Mouse (Mus musculus) midbrain, embryonic 12.5 days (tissue): Measurements from ENCODE around the gene Olfr1137. TPM values are rescaled to one million over a fixed set of nuclear protein-coding genes. Genes with fewer than 3 reads are reported as not detected.

Experiments used
- ATAC-seq: fragments of 200-750 bp; cut with Nextera tagmentation; 2 replicates; pipeline ENCODE4 v1.8.0; 2017; ENCODE audit warnings: low read depth, moderate TSS enrichment, moderate library complexity; ENCODE audit not compliant: low FRiP score
- H3K27ac ChIP-seq: fragments of 300-500 bp; sonication (generic); replicated peaks from 2 replicates; pipeline ENCODE4 v1.5.1; 2016; ENCODE audit warnings: mild to moderate bottlenecking
- H3K27me3 ChIP-seq: fragments of 300-500 bp; sonication (generic); 2 replicates; pipeline ENCODE4 v1.6.1; 2016; ENCODE audit warnings: mild to moderate bottlenecking
- H3K36me3 ChIP-seq: fragments of 300-500 bp; sonication (generic); 2 replicates; pipeline ENCODE4 v1.6.1; 2016
- H3K4me1 ChIP-seq: fragments of 300-500 bp; sonication (generic); 2 replicates; pipeline ENCODE4 v1.6.1; 2016
- H3K4me2 ChIP-seq: fragments of 300-500 bp; sonication (generic); replicated peaks from 2 replicates; pipeline ENCODE4 v1.6.1; 2016; ENCODE audit warnings: mild to moderate bottlenecking, moderate library complexity
- H3K4me3 ChIP-seq: fragments of 300-500 bp; sonication (generic); 2 replicates; pipeline ENCODE4 v1.5.1; 2016; ENCODE audit warnings: mild to moderate bottlenecking
- H3K9ac ChIP-seq: fragments of 300-500 bp; sonication (generic); replicated peaks from 2 replicates; pipeline ENCODE4 v1.6.1; 2016; ENCODE audit warnings: mild to moderate bottlenecking, moderate library complexity
- H3K9me3 ChIP-seq: fragments of 300-500 bp; sonication (generic); 2 replicates; pipeline ENCODE4 v1.6.1; 2016; ENCODE audit warnings: mild to moderate bottlenecking
- WGBS: fragments of 180-500 bp; shearing (Covaris S2); methylation state at CpG from one replicate; pipeline ENCODE4 v1.1.7; 2016; 5-methylcytosine and 5-hydroxymethylcytosine counted together
- polyA plus RNA-seq: library from polyadenylated mRNA; unstranded; fragments of >200 nt; fragmentation: Nextera tagmentation; extraction: Ambion mirVana; gene quantifications from 2 replicates; pipeline ENCODE4 v1.2.1, GENCODE M21; 2016

Olfr1137 gene
- not detected in 2 replicates for polyA plus RNA-seq

- H3K27ac ChIP-seq = no peak within 1 kb of the TSS
- H3K9me3 ChIP-seq = no peaks in the 10 kb centered on the region
- no peaks in the 10 kb centered on the region for H3K4me1 ChIP-seq
- H3K27me3 ChIP-seq = no peaks in the 10 kb centered on the region
- no peak for ATAC-seq
- no peak within 1 kb of the TSS for H3K4me3 ChIP-seq
- no peak within 1 kb of the TSS for H3K9ac ChIP-seq
- no peaks in the 10 kb centered on the region for H3K36me3 ChIP-seq
- no peak within 1 kb of the TSS for H3K4me2 ChIP-seq
Observed at GRCm38 (mm10) chr2:87713079-87713478, at the start of gene Olfr1137. Gene Olfr1137, minus strand, starts transcription at chr2:87713179.

GRCm38 (mm10) chr2:87753891-87754290 lies 40.9 kb upstream of the Olfr1137 start, which contains the start of gene Olfr1141:
Gene Olfr1141, minus strand, starts transcription at chr2:87753991.
- WGBS = 78% methylated on average over 1 of the region's 1 CpGs
- Histone ChIP-seq H3K27ac (no peak within 1 kb of the TSS), H3K4me1 (no peaks in the 10 kb centered on the region), H3K4me3 (no peak within 1 kb of the TSS), H3K4me2 (no peak within 1 kb of the TSS), H3K9ac (no peak within 1 kb of the TSS), H3K27me3 (no peaks in the 10 kb centered on the region), H3K9me3 (no peaks in the 10 kb centered on the region), H3K36me3 (no peaks in the 10 kb centered on the region)
- no peak for ATAC-seq

- Histone ChIP-seq H3K4me2 (no peak within 1 kb of the TSS), H3K9me3 (no peaks in the 10 kb centered on the region)
- 78% methylated on average over 3 of the region's 3 CpGs for WGBS
Observed at GRCm38 (mm10) chr2:87743452-87743851, 30.5 kb upstream of the Olfr1137 start, which contains the start of gene Olfr1140. Gene Olfr1140, plus strand, starts transcription at chr2:87743752.

GRCm38 (mm10) chr2:87739878-87740277 lies 26.9 kb upstream of the Olfr1137 start, which contains the start of gene Olfr1138:
Gene Olfr1138, minus strand, starts transcription at chr2:87739978.
- no peak within 1 kb of the TSS for H3K9ac ChIP-seq
- no peak within 1 kb of the TSS for H3K27ac ChIP-seq
- ATAC-seq = no peak
- H3K36me3 ChIP-seq = no peaks in the 10 kb centered on the region
- 87% methylated on average over 1 of the region's 1 CpGs for WGBS
- no peaks in the 10 kb centered on the region for H3K9me3 ChIP-seq
- no peaks in the 10 kb centered on the region for H3K27me3 ChIP-seq
- H3K4me2 ChIP-seq = no peak within 1 kb of the TSS
- no peak within 1 kb of the TSS for H3K4me3 ChIP-seq
- H3K4me1 ChIP-seq = no peaks in the 10 kb centered on the region

More at GRCm38 (mm10) chr2:87743452-87743851, 30.5 kb upstream of the Olfr1137 start, which contains the start of gene Olfr1140:
- H3K9ac ChIP-seq = no peak within 1 kb of the TSS
- no peak within 1 kb of the TSS for H3K4me3 ChIP-seq
- H3K27ac ChIP-seq = no peak within 1 kb of the TSS
- H3K27me3 ChIP-seq = no peaks in the 10 kb centered on the region
- no peaks in the 10 kb centered on the region for H3K36me3 ChIP-seq
- H3K4me1 ChIP-seq = no peaks in the 10 kb centered on the region
- ATAC-seq = no peak

- H3K4me2 ChIP-seq = no peak within 1 kb of the TSS
- no peaks in the 10 kb centered on the region for H3K36me3 ChIP-seq
- H3K9me3 ChIP-seq = no peaks in the 10 kb centered on the region
- H3K4me1 ChIP-seq = no peaks in the 10 kb centered on the region
- H3K27ac ChIP-seq = no peak within 1 kb of the TSS
- ATAC-seq = no peak
- no peak within 1 kb of the TSS for H3K4me3 ChIP-seq
- H3K9ac ChIP-seq = no peak within 1 kb of the TSS
- no peaks in the 10 kb centered on the region for H3K27me3 ChIP-seq
Observed at GRCm38 (mm10) chr2:87693847-87694246, 19.1 kb downstream of the Olfr1137 start, which contains the start of gene Olfr1136. Gene Olfr1136, minus strand, starts transcription at chr2:87693947.

- Histone ChIP-seq H3K9me3 (no peaks in the 10 kb centered on the region), H3K4me3 (no peak within 1 kb of the TSS), H3K27ac (no peak within 1 kb of the TSS), H3K4me1 (no peaks in the 10 kb centered on the region), H3K36me3 (no peaks in the 10 kb centered on the region), H3K4me2 (no peak within 1 kb of the TSS), H3K27me3 (no peaks in the 10 kb centered on the region), H3K9ac (no peak within 1 kb of the TSS)
- WGBS = 17% methylated on average over 1 of the region's 1 CpGs
- no peak for ATAC-seq
Observed at GRCm38 (mm10) chr2:87673564-87673963, 39.4 kb downstream of the Olfr1137 start, which contains the start of gene Olfr1135. Gene Olfr1135, minus strand, starts transcription at chr2:87673664.

Other genes starting within 250 kb of the Olfr1137 start
- gene Pramel7, start 216.1 kb downstream of the Olfr1137 start, polyA plus RNA-seq = not detected in 2 replicates
- not detected in 2 replicates for gene Pramel6, start 206.6 kb downstream of the Olfr1137 start, polyA plus RNA-seq
- not detected in 2 replicates for gene Olfr153, start 181.4 kb downstream of the Olfr1137 start, polyA plus RNA-seq
- gene Olfr1128, start 167.6 kb downstream of the Olfr1137 start, polyA plus RNA-seq = not detected in 2 replicates
- gene Olfr1129, start 139.3 kb downstream of the Olfr1137 start, polyA plus RNA-seq = not detected in 2 replicates
- not detected in 2 replicates for gene Olfr1130, start 107.0 kb downstream of the Olfr1137 start, polyA plus RNA-seq
- gene Olfr1131, start 86.1 kb downstream of the Olfr1137 start, polyA plus RNA-seq = not detected in 2 replicates
- not detected in 2 replicates for gene Olfr1132, start 75.6 kb downstream of the Olfr1137 start, polyA plus RNA-seq
- gene Olfr1133, start 65.8 kb downstream of the Olfr1137 start, polyA plus RNA-seq = not detected in 2 replicates
- not detected in 2 replicates for gene Olfr1134, start 54.7 kb downstream of the Olfr1137 start, polyA plus RNA-seq
- not detected in 2 replicates for gene Olfr1135, start 39.5 kb downstream of the Olfr1137 start, polyA plus RNA-seq
- gene Olfr1136, start 19.2 kb downstream of the Olfr1137 start, polyA plus RNA-seq = not detected in 2 replicates
- not detected in 2 replicates for gene Olfr1138, start 26.8 kb upstream of the Olfr1137 start, polyA plus RNA-seq
- not detected in 2 replicates for gene Olfr1140, start 30.6 kb upstream of the Olfr1137 start, polyA plus RNA-seq
- gene Olfr1141, start 40.8 kb upstream of the Olfr1137 start, polyA plus RNA-seq = not detected in 2 replicates
- not detected in 2 replicates for gene Olfr152, start 66.3 kb upstream of the Olfr1137 start, polyA plus RNA-seq
- gene Olfr1143, start 87.4 kb upstream of the Olfr1137 start, polyA plus RNA-seq = not detected in 2 replicates
- gene Olfr1145, start 96.6 kb upstream of the Olfr1137 start, polyA plus RNA-seq = not detected in 2 replicates
- gene Olfr1148, start 117.4 kb upstream of the Olfr1137 start, polyA plus RNA-seq = not detected in 2 replicates
- not detected in 2 replicates for gene Olfr1150-ps1, start 130.8 kb upstream of the Olfr1137 start, polyA plus RNA-seq
- not detected in 2 replicates for gene Olfr1151, start 142.7 kb upstream of the Olfr1137 start, polyA plus RNA-seq
- gene Olfr1152, start 153.3 kb upstream of the Olfr1137 start, polyA plus RNA-seq = not detected in 2 replicates
- not detected in 2 replicates for gene Olfr1153, start 181.8 kb upstream of the Olfr1137 start, polyA plus RNA-seq
- gene Olfr1154, start 192.0 kb upstream of the Olfr1137 start, polyA plus RNA-seq = not detected in 2 replicates
- gene Olfr1155, start 232.0 kb upstream of the Olfr1137 start, polyA plus RNA-seq = not detected in 2 replicates
- gene Olfr1156, start 239.9 kb upstream of the Olfr1137 start, polyA plus RNA-seq = not detected in 2 replicates